Mouse (Mus musculus): ENCODE results near the gene S100a11.

Gene S100a11

DNA sequence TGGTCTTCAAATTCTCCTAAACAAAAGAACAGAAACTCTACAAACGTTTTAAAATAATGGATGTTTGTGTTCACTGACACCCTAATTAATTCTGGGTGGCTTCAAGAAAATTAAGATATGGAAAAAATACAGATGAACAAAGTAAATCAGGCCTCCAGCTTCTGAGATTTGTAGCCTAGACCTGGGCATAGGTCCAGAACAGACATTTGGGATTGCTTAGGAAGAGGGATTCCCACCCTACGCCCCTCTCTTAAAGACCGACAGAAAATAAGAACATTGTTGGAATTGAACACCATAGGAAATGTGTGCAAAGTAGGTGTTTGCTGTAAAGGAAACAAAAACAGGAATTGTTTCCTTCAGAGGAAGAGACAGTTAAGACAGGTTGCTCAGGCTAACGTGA is 37.2 kb downstream of the S100a11 start:
- no peak for DNase-seq (ENCODE audit: low spot score in 2 of 2)

DNA sequence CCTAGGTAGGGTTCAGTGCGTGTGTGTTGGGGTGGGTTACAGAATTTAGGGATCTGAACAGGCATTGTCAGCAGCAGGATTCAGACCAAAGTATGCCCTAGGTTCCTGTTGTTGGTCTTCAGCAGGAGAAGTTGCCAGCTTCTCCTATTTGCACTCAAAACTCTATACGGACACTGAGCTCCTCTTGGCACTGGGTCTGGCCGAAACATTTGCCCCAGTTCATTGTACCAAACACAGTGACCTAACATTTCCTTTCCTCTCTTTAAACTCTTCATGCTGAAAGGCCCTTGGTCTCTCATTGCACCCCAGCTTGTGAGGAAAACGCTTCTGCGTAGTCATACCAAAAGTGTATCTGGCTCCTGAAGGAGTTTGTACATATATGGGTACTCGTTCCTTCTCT is 39.7 kb downstream of the S100a11 start:
- DNase-seq (ENCODE audit: low spot score in 2 of 2): no peak

DNA sequence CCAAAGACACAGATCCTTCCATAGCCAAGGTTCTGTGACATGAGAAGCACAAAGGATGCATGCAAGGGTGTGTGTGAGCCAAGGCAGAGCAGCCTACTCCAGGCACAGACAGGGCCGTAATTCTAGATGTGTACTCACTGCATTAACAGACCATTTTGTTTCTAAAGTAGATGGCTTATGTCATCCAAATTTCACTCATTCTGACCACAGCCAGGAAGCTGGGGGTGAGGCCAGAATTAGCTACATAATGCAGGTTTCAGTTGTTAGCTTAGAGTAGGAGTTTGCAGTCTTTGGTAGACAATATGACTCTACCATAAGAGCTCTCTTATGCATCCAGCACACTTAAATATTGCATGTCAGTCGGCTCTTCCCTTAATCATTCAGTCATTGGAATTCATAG is 42.1 kb downstream of the S100a11 start:
- peak in 1 of 2 experiments; percentile 48 for DNase-seq (ENCODE audit: low spot score in 2 of 2)

DNA sequence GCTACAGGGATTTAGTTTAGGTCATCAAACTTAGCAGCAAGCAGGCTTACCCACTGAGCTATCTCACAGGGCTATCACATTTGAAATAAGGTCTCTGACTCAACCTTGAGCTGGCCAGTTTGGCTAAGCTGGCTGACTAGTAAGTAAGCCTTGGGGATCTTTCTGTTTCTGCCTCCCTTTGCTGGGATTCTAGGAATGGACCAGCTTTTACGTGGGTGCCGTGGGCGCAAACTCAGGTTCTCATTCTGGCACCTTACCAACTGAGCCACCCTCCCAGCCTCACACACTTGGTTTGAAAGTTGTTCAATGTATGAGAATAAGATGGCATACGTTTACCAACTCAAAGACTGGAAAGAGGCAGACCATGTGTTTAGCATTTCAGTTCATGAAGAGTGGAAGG is 42.9 kb downstream of the S100a11 start:
- DNase-seq (ENCODE audit: low spot score in 2 of 2): no peak

DNA sequence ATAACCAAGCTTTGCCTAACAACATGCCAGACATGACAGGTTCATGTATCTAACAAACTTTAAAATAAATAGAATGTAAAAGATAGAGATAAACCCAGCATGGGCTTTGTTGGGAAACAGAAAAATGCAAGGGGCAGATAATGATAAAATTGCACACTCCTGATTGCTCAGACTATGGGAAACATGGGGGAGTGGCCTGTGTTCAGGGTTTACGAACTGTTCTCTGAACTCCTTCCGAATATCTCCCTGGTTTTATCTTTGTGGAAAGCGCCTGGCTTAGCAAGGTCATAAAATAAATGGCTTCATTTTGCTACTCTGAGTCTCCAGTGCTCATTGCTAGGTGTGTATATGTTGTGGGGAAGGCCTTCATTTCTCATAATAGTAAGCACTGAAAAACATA is 46.6 kb downstream of the S100a11 start:
- DNase-seq (ENCODE audit: low spot score in 2 of 2): no peak

DNA sequence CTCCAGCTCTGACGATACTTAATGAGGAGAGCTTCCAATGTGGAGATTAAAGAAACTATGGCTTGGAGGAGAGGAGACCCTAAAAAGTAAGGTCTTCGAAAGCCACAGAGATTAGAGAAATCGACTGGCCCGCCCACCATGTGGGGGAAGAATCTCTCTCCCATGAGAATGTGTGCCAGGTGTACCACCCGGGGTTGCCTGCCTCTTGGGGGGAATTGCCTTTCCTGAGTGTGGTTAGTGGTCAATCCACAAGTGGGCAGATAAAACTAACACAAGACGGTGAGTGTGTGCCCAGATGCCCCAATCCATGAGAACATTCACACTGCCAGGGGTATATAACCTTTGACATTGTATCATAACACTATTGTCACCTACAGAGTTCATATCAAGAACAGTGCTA is 47.4 kb downstream of the S100a11 start:
- no peak for DNase-seq (ENCODE audit: low spot score in 2 of 2)

DNA sequence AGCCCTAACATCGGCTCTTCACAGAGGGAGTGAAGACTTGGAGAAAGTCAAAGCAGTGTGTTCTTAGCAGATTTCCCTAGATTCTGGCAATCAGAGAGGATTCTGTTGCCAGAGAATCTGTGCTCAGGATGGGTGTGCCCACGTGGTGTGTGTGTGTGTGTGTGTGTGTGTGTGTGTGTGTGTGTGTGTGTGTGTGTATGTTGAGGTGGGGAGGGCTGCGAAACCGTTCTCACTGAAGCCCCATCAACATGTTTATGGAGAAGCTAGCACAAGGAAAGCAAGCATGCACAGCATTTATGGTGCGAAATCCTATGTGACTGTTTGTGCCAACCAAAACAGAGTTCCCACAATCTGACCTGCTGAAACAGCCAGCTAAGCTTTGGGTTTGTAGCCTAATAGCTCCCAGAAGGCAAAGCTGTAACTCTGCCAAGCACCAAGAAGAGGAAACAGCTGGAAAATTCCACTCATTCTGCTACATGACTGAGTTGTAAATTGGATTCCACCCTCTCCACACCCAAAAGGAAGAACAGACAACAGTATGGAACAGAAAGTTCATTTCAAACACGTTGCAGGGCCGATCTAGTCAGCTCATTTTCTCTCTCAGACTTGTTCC is 48.2 kb downstream of the S100a11 start:
- DNase-seq (ENCODE audit: low spot score in 2 of 2): no peak

DNA sequence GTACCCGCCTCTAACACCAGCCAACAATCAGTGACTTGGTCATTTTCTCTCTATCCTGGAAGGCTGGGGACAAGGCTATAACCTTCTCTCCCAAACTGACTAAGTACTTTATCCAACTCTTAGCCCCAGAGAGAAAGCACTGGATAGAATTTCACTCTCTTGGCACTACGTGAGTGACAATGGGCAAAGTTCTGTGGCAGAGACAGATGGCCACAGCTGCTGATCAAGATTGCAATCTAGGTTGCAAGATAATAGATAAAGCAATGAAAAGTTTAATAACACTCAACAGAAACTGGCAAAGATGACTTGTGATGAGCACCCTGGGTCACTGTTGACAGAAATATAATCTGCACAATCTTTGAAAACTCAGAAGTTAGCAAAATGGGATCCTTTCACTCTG is 48.8 kb downstream of the S100a11 start:
- no peak for DNase-seq (ENCODE audit: low spot score in 2 of 2)

DNA sequence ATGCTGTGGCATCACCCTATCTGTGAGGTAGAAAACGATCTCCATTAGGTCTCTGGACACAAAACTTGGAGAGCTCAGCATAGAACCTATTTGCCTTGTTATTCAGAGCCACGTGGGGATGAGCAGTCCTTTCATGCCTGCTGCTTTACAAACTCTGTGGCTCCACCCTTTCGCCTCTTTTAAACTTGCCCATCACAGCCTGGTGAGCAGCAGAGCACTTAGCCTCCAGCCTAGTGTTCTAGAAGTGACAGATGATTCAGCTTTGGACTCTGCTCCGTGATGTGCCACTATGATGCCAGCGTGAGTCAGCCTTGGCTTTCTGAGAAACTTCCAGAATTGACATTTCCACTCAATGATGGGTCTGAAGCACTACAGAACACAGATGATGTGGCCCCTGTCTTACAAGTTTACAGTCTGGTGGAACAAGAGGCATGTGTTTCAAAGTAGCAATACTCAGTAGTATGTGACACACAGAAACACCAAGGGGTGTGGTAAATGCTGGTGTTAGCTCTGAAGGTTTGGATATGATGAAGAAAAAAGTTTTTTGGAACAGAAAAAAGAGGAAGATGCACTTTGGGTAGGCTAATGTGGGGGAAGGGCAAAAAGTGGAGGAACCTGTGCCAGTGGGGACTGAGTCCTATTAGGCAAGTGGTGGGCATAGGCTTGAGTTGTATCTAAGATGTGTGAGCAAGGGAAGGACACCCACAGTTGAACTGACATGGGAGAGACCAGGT is 51.9 kb downstream of the S100a11 start:
- no peak for DNase-seq (ENCODE audit: low spot score in 2 of 2)

Measured in natural killer cell, adult 2 months (primary cell).